26 mouse cellular contexts compared by ENCODE assay signal in genomic region chr1:52635932-52636331, GRCm38 (mm10). TPM values are rescaled to one million over a fixed set of nuclear protein-coding genes. Genes with fewer than 3 reads are reported as not detected.
DNase-seq lines count a peak whose midpoint lies in the region; ATAC-seq and TF ChIP-seq lines count a peak whose summit lies in the region.
"Had no signal": no experiment of that assay in that cellular context is flagged by ENCODE, and none has a peak within 500 bp of the region (broad histone marks: within the 10 kb centered on the region; RNA-seq: fewer than 3 reads in every experiment).

No protein-coding gene starts in this region.

- 87% methylated on average over 3 of the region's 3 CpGs for WGBS in forebrain, postnatal 0 days
- WGBS in forebrain, embryonic 10.5 days, result 95% methylated on average over 3 of the region's 3 CpGs
- WGBS in heart, embryonic 12.5 days, result 83% methylated on average over 3 of the region's 3 CpGs

- H3K9me3 ChIP-seq in forebrain, postnatal 0 days (ENCODE audit: low read length), result no peaks in the 10 kb centered on the region
- H3K9me3 ChIP-seq in forebrain, embryonic 10.5 days, result no peaks in the 10 kb centered on the region
- no peaks in the 10 kb centered on the region for H3K9me3 ChIP-seq in heart, embryonic 12.5 days (replicated peaks)
- H3K9me3 ChIP-seq: embryonic facial prominence, embryonic 13.5 days; embryonic facial prominence, embryonic 15.5 days; forebrain, embryonic 13.5 days; forebrain, embryonic 15.5 days; G1E had no signal

- H3K9ac ChIP-seq in forebrain, postnatal 0 days, result no peak overlapping the region
- no peak overlapping the region for H3K9ac ChIP-seq in heart, embryonic 12.5 days
- H3K9ac ChIP-seq: embryonic facial prominence, embryonic 13.5 days; embryonic facial prominence, embryonic 15.5 days; forebrain, embryonic 13.5 days; forebrain, embryonic 15.5 days had no signal

- H3K36me3 ChIP-seq in forebrain, postnatal 0 days (ENCODE audit: insufficient read depth), result peaks cover 12% of the 10 kb centered on the region; the same call in 1 of the 2 replicates
- peaks cover 56% of the 10 kb centered on the region for H3K36me3 ChIP-seq in forebrain, embryonic 10.5 days (replicated peaks)
- peaks cover 42% of the 10 kb centered on the region for H3K36me3 ChIP-seq in heart, embryonic 12.5 days

- no peak overlapping the region for H3K4me2 ChIP-seq in forebrain, postnatal 0 days (ENCODE audit: low read depth)
- no peak overlapping the region for H3K4me2 ChIP-seq in heart, embryonic 12.5 days
- H3K4me2 ChIP-seq: embryonic facial prominence, embryonic 13.5 days; embryonic facial prominence, embryonic 15.5 days; forebrain, embryonic 13.5 days; forebrain, embryonic 15.5 days had no signal

- 0 out of 2 replicates have a peak, but pooled peaks have one; percentile 26 for ATAC-seq in forebrain, postnatal 0 days
- no peak for ATAC-seq in heart, embryonic 12.5 days (ENCODE audit: insufficient number of reproducible peaks, low FRiP score)
- ATAC-seq: activated CD4-positive, CD25-positive, alpha-beta regulatory T cell, adult 4 months; CD4-positive, CD25-positive, alpha-beta regulatory T cell, adult 4 months; forebrain, embryonic 13.5 days; forebrain, embryonic 15.5 days; Patski had no signal

- no peak overlapping the region for H3K27ac ChIP-seq in forebrain, postnatal 0 days (ENCODE audit: low read depth, low read length)
- H3K27ac ChIP-seq in forebrain, embryonic 10.5 days, result no peak overlapping the region
- no peak overlapping the region for H3K27ac ChIP-seq in heart, embryonic 12.5 days (ENCODE audit: poor library complexity, severe bottlenecking)
- H3K27ac ChIP-seq: embryonic facial prominence, embryonic 13.5 days; embryonic facial prominence, embryonic 15.5 days; forebrain, embryonic 13.5 days; forebrain, embryonic 15.5 days had no signal

- no peak for TF ChIP-seq CTCF in forebrain, postnatal 0 days (IDR thresholded peaks at IDR 0.05; ENCODE audit: low read depth)

- DNase-seq in forebrain, postnatal 0 days, result no peak
- no peak for DNase-seq in forebrain, embryonic 10.5 days (ENCODE audit: extremely low spot score, low spot score)
- DNase-seq in heart, adult 11 months, result peak; percentile 12
- DNase-seq in brain, adult 2 months (ENCODE audit: low read depth, low spot score), result peak; percentile 35
- DNase-seq: adrenal gland, adult 8-10 months; adrenal gland, postnatal 14 days; adrenal gland, postnatal 36 days; B cell, adult 2 months; cerebellum, adult 11 months; cerebellum, adult 18-20 months; cerebellum, adult 8-10 months; cerebellum, adult 9-11 months; cerebellum, postnatal 14 days; cerebellum, postnatal 36 days; embryo, embryonic 11 days had no signal

- H3K4me3 ChIP-seq in forebrain, postnatal 0 days (ENCODE audit: low read depth, low read length), result no peak overlapping the region
- no peak overlapping the region for H3K4me3 ChIP-seq in forebrain, embryonic 10.5 days
- no peak overlapping the region for H3K4me3 ChIP-seq in heart, embryonic 12.5 days
- H3K4me3 ChIP-seq: embryonic facial prominence, embryonic 13.5 days; embryonic facial prominence, embryonic 15.5 days; erythroblast, embryonic 14.5 days; forebrain, embryonic 13.5 days; forebrain, embryonic 15.5 days had no signal

- peaks cover 8% of the 10 kb centered on the region; the same call in 1 of the 2 replicates for H3K4me1 ChIP-seq in forebrain, postnatal 0 days (ENCODE audit: insufficient read depth)
- peaks cover 12% of the 10 kb centered on the region for H3K4me1 ChIP-seq in forebrain, embryonic 10.5 days
- H3K4me1 ChIP-seq in heart, embryonic 12.5 days (replicated peaks), result peaks cover 20% of the 10 kb centered on the region

- no peaks in the 10 kb centered on the region for H3K27me3 ChIP-seq in forebrain, postnatal 0 days (ENCODE audit: insufficient read depth, low read length)
- H3K27me3 ChIP-seq in forebrain, embryonic 10.5 days (ENCODE audit: poor library complexity, severe bottlenecking), result no peaks in the 10 kb centered on the region
- H3K27me3 ChIP-seq in heart, embryonic 12.5 days (replicated peaks), result no peaks in the 10 kb centered on the region
- H3K27me3 ChIP-seq: CH12.LX; embryonic facial prominence, embryonic 13.5 days; embryonic facial prominence, embryonic 15.5 days; forebrain, embryonic 13.5 days; forebrain, embryonic 15.5 days; Patski had no signal

RNA-seq across cellular contexts. Expression of gene Nemp2, which starts 5.4 kb away (rescaled TPM):
- total RNA-seq in forebrain, postnatal 0 days (2014; rRNA removed), result 10.1 and 10.3 TPM in 2 replicates
- polyA plus RNA-seq in forebrain, postnatal 0 days (2015; fragmentation: Nextera tagmentation; extraction: Ambion mirVana), result 4.2 and 4.7 TPM in 2 replicates
- 10.1 and 10.3 TPM in 2 replicates for polyA plus RNA-seq in forebrain, embryonic 10.5 days (2016; fragmentation: Nextera tagmentation; extraction: Ambion mirVana)
- 6.7 and 7.8 TPM in 2 replicates for polyA plus RNA-seq in heart, embryonic 12.5 days (2016; fragmentation: Nextera tagmentation; extraction: Ambion mirVana)

Comparison
In these comparisons a context has a peak if more than half of its experiments do, and no peak if none do; other contexts are left out.
1. DNase-seq: peak in heart, adult 11 months (single experiment) and brain, adult 2 months (single experiment); none in forebrain, postnatal 0 days (single experiment) and forebrain, embryonic 10.5 days (single experiment).